Mouse (Mus musculus): ENCODE results near the gene Sass6. TPM values are rescaled to one million over a fixed set of nuclear protein-coding genes. Genes with fewer than 3 reads are reported as not detected.

The Sass6 gene
- polyA plus RNA-seq, 1 experiment, result 0.87 TPM

Other genes starting within 250 kb of the Sass6 start
- 2.7 and 4.2 TPM in 2 replicates for gene Cdc14a, start 170.9 kb upstream of the Sass6 start, polyA plus RNA-seq (2012; ENCODE audit: insufficient read depth, insufficient read length, missing spikeins)
- gene Rtca, start 86.8 kb upstream of the Sass6 start, polyA plus RNA-seq (2012; ENCODE audit: insufficient read depth, insufficient read length, missing spikeins), result 31.1 and 31.3 TPM in 2 replicates
- 127 and 150 TPM in 2 replicates for gene Dbt, start 81.9 kb upstream of the Sass6 start, polyA plus RNA-seq (2012; ENCODE audit: insufficient read depth, insufficient read length, missing spikeins)
- gene Lrrc39, start 32.0 kb upstream of the Sass6 start, polyA plus RNA-seq (2012; ENCODE audit: insufficient read depth, insufficient read length, missing spikeins), result 38.1 and 38.8 TPM in 2 replicates
- 6.0 and 7.5 TPM in 2 replicates for gene Trmt13, start 19.6 kb downstream of the Sass6 start, polyA plus RNA-seq (2012; ENCODE audit: insufficient read depth, insufficient read length, missing spikeins)
- gene Mfsd14a, start 67.7 kb downstream of the Sass6 start, polyA plus RNA-seq (2012; ENCODE audit: insufficient read depth, insufficient read length, missing spikeins), result 20.5 and 29.8 TPM in 2 replicates
- not detected in 2 replicates for gene Gm43191, start 86.3 kb downstream of the Sass6 start, polyA plus RNA-seq (2012; ENCODE audit: insufficient read depth, insufficient read length, missing spikeins)
- gene Slc35a3, start 117.8 kb downstream of the Sass6 start, polyA plus RNA-seq (2012; ENCODE audit: insufficient read depth, insufficient read length, missing spikeins), result 9.6 and 12.6 TPM in 2 replicates
- 68.4 and 87.7 TPM in 2 replicates for gene Agl, start 213.2 kb downstream of the Sass6 start, polyA plus RNA-seq (2012; ENCODE audit: insufficient read depth, insufficient read length, missing spikeins)